Mouse (Mus musculus) stomach, postnatal 0 days (tissue): ENCODE data around the gene Spata16.

ENCODE experiments used
- CTCF ChIP-seq: IDR thresholded peaks from 2 replicates; pipeline ENCODE4 v1.5.1; 2016; ENCODE audit warnings: antibody characterized with exemption, low read depth, mild to moderate bottlenecking, moderate library complexity
- EP300 ChIP-seq: optimal IDR thresholded peaks from 2 replicates; pipeline ENCODE3; 2016; ENCODE audit warnings: antibody characterized with exemption

DNA sequence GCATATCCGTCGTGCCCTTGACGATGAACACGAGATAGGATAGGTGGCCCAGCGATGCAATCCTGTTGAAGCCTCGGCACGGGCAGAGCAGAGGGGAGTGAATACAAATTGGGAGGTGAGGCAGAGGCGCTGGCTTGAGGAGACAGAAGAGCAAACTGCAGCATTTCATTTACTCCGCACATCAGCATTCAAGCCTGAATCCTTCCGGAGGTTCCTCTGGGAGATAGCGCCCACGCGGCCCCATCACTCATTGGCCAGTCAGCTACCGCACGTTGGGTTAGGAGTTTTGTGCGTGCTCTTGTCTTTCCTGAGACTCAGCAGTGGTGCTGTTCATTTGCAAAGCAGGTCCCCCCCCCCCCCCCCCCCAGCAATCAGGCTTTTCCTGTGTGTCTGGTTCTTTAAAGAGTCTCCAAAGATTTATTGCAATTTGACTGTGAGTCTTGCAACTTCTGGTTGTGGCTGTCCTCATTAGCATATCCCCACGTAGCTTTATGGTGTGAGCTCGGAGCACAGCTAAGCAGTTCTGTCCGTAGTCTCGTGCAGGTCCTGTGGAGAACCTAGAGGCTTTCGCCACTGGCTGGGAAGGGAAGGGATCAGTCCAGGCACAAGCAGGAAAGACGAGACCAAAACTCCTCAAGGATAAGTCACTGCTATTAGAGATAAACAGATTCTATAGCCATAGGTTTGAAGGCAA, 299.6 kb downstream of the Spata16 start:
- TF ChIP-seq CTCF, result no peak
- no peak for TF ChIP-seq EP300
